Mouse (Mus musculus) kidney, adult 2 months (tissue): ENCODE measurements at regions not wholly inside any gene's neighbourhood (a gene's known extent, or its start where the extent isn't known, plus 50 kb on each side); places are given as distances from the start of the nearest gene placed in this dataset.

Experiments used
- CTCF ChIP-seq: fragments of 200-500 bp; conservative IDR thresholded peaks from 2 replicates; pipeline ENCODE4 v1.5.1; 2011; ENCODE audit warnings: low read depth, mild to moderate bottlenecking, control low read depth, low read length, moderate library complexity, mixed read lengths; ENCODE audit not compliant: insufficient read depth, insufficient read length
- POLR2A ChIP-seq: fragments of 200-500 bp; IDR thresholded peaks from one replicate; pipeline ENCODE4 v1.6.1; 2011; ENCODE audit warnings: low read depth, low read length, control low read depth

DNA sequence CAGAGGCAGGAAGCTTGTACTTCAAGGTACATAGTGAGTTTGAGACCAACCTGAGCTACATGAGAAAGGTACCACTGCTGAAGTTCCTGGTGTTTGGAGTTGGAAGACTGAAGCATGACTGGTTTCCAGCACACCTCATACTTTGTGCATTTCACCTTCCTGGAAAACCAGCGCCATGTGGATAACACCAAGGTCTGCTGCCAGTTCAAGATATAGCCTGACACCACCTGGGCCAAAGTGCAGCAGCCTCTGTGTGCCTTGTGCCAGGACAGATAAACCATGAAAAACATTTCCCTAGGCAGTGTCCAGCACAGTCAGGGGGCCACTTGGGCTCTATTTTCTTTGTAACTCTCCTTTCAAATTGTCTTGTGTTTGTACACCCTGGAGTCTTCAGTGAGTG, 68.8 kb upstream of the Tmprss2 start:
- no peak for TF ChIP-seq CTCF
- no peak for TF ChIP-seq POLR2A
